8 mouse cellular contexts compared by ENCODE assay signal in the genomic region with DNA sequence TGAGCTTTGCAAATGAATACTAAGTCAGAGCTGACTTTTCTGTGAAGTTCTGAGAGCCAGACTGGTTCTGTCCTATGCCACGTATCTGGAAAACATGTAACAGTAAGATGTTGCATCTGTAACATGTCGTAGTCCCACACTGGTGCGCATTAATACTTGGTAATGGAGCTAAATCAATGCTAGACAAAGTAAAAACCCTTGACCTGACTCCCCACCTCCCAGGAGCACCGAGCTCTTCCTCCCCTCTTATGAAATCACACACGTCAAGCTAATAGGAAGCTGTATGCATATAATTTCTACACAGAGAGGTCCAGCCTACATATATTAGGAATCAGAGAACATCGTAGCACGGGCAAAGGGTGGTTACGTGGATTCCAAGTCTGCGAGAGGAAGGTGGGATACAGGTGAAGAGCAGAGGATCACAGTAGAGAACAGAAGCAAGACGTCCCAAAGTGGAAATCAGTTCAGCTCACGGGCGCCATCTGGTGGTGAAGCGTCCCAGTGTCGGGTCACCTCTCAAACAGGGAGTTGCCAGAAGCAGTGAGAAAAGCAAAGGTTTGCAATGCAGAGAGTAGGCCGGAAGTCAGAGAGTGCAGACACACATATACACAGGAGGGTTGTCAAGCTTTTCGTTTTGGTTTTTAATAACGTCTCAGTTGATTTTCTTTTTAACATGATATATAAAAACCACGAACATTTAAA.
DNase-seq lines count a peak whose midpoint lies in the region; ATAC-seq lines count a peak whose summit lies in the region.

No protein-coding gene starts in this region.

- H3K9me3 ChIP-seq in forebrain, embryonic 16.5 days (ENCODE audit: control insufficient read depth, low read length) = no peaks in the 10 kb centered on the region
- no peaks in the 10 kb centered on the region for H3K9me3 ChIP-seq in hindbrain, embryonic 12.5 days (replicated peaks)

- 27% methylated on average over 18 of the region's 18 CpGs for WGBS in forebrain, embryonic 16.5 days
- 34% methylated on average over 18 of the region's 18 CpGs for WGBS in hindbrain, embryonic 12.5 days

- H3K36me3 ChIP-seq in forebrain, embryonic 16.5 days (ENCODE audit: control insufficient read depth, insufficient read depth) = no peaks in the 10 kb centered on the region
- H3K36me3 ChIP-seq in hindbrain, embryonic 12.5 days = no peaks in the 10 kb centered on the region

- DNase-seq in MEL-GATA-1-ER (ENCODE audit: extremely low read depth, low read depth) = peak; percentile 41
- peak; percentile 66 for DNase-seq in cerebellum, adult 11 months
- DNase-seq in layer of hippocampus, adult 9-11 months = peak; percentile 72
- DNase-seq in lung, postnatal 25 days (ENCODE audit: low spot score) = peak; percentile 88
- DNase-seq in retina, embryonic 14.5 days (ENCODE audit: low spot score) = peak; percentile 96
- DNase-seq in thymus, postnatal 4 days = peak; percentile 98

- H3K4me2 ChIP-seq in forebrain, embryonic 16.5 days (ENCODE audit: low read length) = no peak overlapping the region
- no peak overlapping the region for H3K4me2 ChIP-seq in hindbrain, embryonic 12.5 days (replicated peaks)

- H3K9ac ChIP-seq in forebrain, embryonic 16.5 days (replicated peaks; ENCODE audit: low read depth, low read length) = no peak overlapping the region
- H3K9ac ChIP-seq in hindbrain, embryonic 12.5 days = no peak overlapping the region

- H3K27me3 ChIP-seq in forebrain, embryonic 16.5 days (replicated peaks; ENCODE audit: control insufficient read depth, insufficient read depth, low read length) = no peaks in the 10 kb centered on the region
- no peaks in the 10 kb centered on the region for H3K27me3 ChIP-seq in hindbrain, embryonic 12.5 days

- H3K4me3 ChIP-seq in forebrain, embryonic 16.5 days (replicated peaks; ENCODE audit: low read length) = no peak overlapping the region
- H3K4me3 ChIP-seq in hindbrain, embryonic 12.5 days = no peak overlapping the region

- ATAC-seq in forebrain, embryonic 16.5 days = peak; percentile 85
- peak; percentile 73 for ATAC-seq in hindbrain, embryonic 12.5 days (ENCODE audit: low FRiP score)

- H3K4me1 ChIP-seq in forebrain, embryonic 16.5 days (replicated peaks; ENCODE audit: control insufficient read depth, insufficient read depth, low read length) = peaks cover 7% of the 10 kb centered on the region
- H3K4me1 ChIP-seq in hindbrain, embryonic 12.5 days = peaks cover 3% of the 10 kb centered on the region; the same call in 1 of the 2 replicates

- H3K27ac ChIP-seq in forebrain, embryonic 16.5 days (ENCODE audit: low read length) = no peak overlapping the region
- no peak overlapping the region for H3K27ac ChIP-seq in hindbrain, embryonic 12.5 days

Comparison
In these comparisons a context has a peak if more than half of its experiments do, and no peak if none do; other contexts are left out.
1. DNase-seq: peak in every context shown above with its lines; median percentile 98 in thymus, postnatal 4 days; 96 in retina, embryonic 14.5 days; 88 in lung, postnatal 25 days; 72 in layer of hippocampus, adult 9-11 months; 66 in cerebellum, adult 11 months; 41 in MEL-GATA-1-ER.